Mouse (Mus musculus) neural tube, embryonic 11.5 days (tissue): ENCODE measurements around the gene Gpr146. TPM values are rescaled to one million over a fixed set of nuclear protein-coding genes. Genes with fewer than 3 reads are reported as not detected.

ENCODE experiments used
- ATAC-seq: fragments of 200-750 bp; cut with Nextera tagmentation; 2 replicates; pipeline ENCODE4 v1.8.0; 2017; ENCODE audit warnings: moderate number of reproducible peaks, mild to moderate bottlenecking, moderate TSS enrichment, moderate library complexity; ENCODE audit not compliant: insufficient read depth, low FRiP score, low TSS enrichment
- DNase-seq: peaks from one replicate; pipeline ENCODE4 v3.0.0-alpha.2; 2015; ENCODE audit warnings: low spot score
- H3K27ac ChIP-seq: fragments of 300-500 bp; sonication (generic); 2 replicates; pipeline ENCODE4 v1.5.1; 2014; ENCODE audit warnings: low read depth, mild to moderate bottlenecking, low read length
- H3K27me3 ChIP-seq: fragments of 300-500 bp; sonication (generic); 2 replicates; pipeline ENCODE4 v1.6.1; 2014; ENCODE audit warnings: mild to moderate bottlenecking, low read length, mixed read lengths; ENCODE audit not compliant: control insufficient read depth, insufficient read depth
- H3K36me3 ChIP-seq: fragments of 300-500 bp; sonication (generic); 2 replicates; pipeline ENCODE4 v1.6.1; 2014; ENCODE audit warnings: mild to moderate bottlenecking, low read length, moderate library complexity, mixed read lengths; ENCODE audit not compliant: control insufficient read depth, insufficient read depth
- H3K4me1 ChIP-seq: fragments of 300-500 bp; sonication (generic); 2 replicates; pipeline ENCODE4 v1.6.1; 2014; ENCODE audit warnings: low read length, mixed read lengths; ENCODE audit not compliant: control insufficient read depth, insufficient read depth
- H3K4me2 ChIP-seq: fragments of 300-500 bp; sonication (generic); 2 replicates; pipeline ENCODE4 v1.6.1; 2014; ENCODE audit warnings: low read depth, mild to moderate bottlenecking, moderate library complexity
- H3K4me3 ChIP-seq: fragments of 300-500 bp; sonication (generic); 2 replicates; pipeline ENCODE4 v1.5.1; 2014; ENCODE audit warnings: low read depth, low read length
- H3K9ac ChIP-seq: fragments of 300-500 bp; sonication (generic); 2 replicates; pipeline ENCODE4 v1.6.1; 2014; ENCODE audit warnings: mild to moderate bottlenecking, low read length
- H3K9me3 ChIP-seq: fragments of 300-500 bp; sonication (generic); 2 replicates; pipeline ENCODE4 v1.6.1; 2016; ENCODE audit warnings: low read length; ENCODE audit not compliant: control insufficient read depth
- WGBS: fragments of 180-500 bp; shearing (Covaris S2); extraction: QIAGEN DNeasy Blood & Tissue Kit; methylation state at CpG from one replicate; pipeline ENCODE4 v1.1.7; 2014; 5-methylcytosine and 5-hydroxymethylcytosine counted together
- polyA plus RNA-seq: library from polyadenylated mRNA; unstranded; fragments of >200 nt; fragmentation: Nextera tagmentation; extraction: Ambion mirVana; gene quantifications from 2 replicates; pipeline ENCODE4 v1.2.1, GENCODE M21; 2014

The Gpr146 gene
- polyA plus RNA-seq, 1 experiment from 2014 or later = 2.4 TPM

- H3K27me3 ChIP-seq = no peaks in the 10 kb centered on the region
- H3K9ac ChIP-seq = no peak overlapping the region
- H3K4me2 ChIP-seq = no peak overlapping the region
- ATAC-seq (no peak), DNase-seq (no peak)
- no peak overlapping the region for H3K27ac ChIP-seq
- H3K4me1 ChIP-seq = 0 out of 2 replicates have a peak, but pooled peaks cover 4% of the 10 kb centered on the region
- H3K36me3 ChIP-seq = no peaks in the 10 kb centered on the region
- WGBS = 87% methylated on average over 14 of the region's 14 CpGs
- no peak overlapping the region for H3K4me3 ChIP-seq
- H3K9me3 ChIP-seq = no peaks in the 10 kb centered on the region
These were observed 29.8 kb downstream of the Gpr146 start for GRCm38 (mm10) chr5:139407121-139407885.

- Histone ChIP-seq H3K4me3 (no peak overlapping the region), H3K4me2 (no peak overlapping the region), H3K36me3 (no peaks in the 10 kb centered on the region), H3K4me1 (0 out of 2 replicates have a peak, but pooled peaks cover 4% of the 10 kb centered on the region), H3K27me3 (no peaks in the 10 kb centered on the region), H3K9me3 (no peaks in the 10 kb centered on the region), H3K27ac (no peak overlapping the region), H3K9ac (no peak overlapping the region)
- WGBS = 87% methylated on average over 7 of the region's 7 CpGs
- DNase-seq = no peak
- no peak for ATAC-seq
These were observed 31.0 kb downstream of the Gpr146 start for GRCm38 (mm10) chr5:139408511-139408910.

GRCm38 (mm10) chr5:139409412-139409811, 31.9 kb downstream of the Gpr146 start:
- Histone ChIP-seq H3K9me3 (no peaks in the 10 kb centered on the region), H3K27ac (no peak overlapping the region), H3K36me3 (no peaks in the 10 kb centered on the region), H3K27me3 (no peaks in the 10 kb centered on the region), H3K4me3 (no peak overlapping the region), H3K9ac (no peak overlapping the region), H3K4me2 (no peak overlapping the region), H3K4me1 (0 out of 2 replicates have a peak, but pooled peaks cover 4% of the 10 kb centered on the region)
- WGBS = 89% methylated on average over 12 of the region's 12 CpGs
- ATAC-seq = no peak
- DNase-seq = no peak

- no peak for ATAC-seq
These were observed 32.6 kb downstream of the Gpr146 start for GRCm38 (mm10) chr5:139410056-139410455.

GRCm38 (mm10) chr5:139411117-139411516, 33.6 kb downstream of the Gpr146 start:
- Histone ChIP-seq H3K4me3 (no peak overlapping the region), H3K9ac (no peak overlapping the region), H3K9me3 (no peaks in the 10 kb centered on the region), H3K27ac (no peak overlapping the region), H3K4me1 (0 out of 2 replicates have a peak, but pooled peaks cover 2% of the 10 kb centered on the region), H3K4me2 (no peak overlapping the region), H3K36me3 (no peaks in the 10 kb centered on the region), H3K27me3 (no peaks in the 10 kb centered on the region)
- ATAC-seq (no peak), DNase-seq (no peak)
- 94% methylated on average over 6 of the region's 6 CpGs for WGBS

More at GRCm38 (mm10) chr5:139410056-139410455, 32.6 kb downstream of the Gpr146 start:
- H3K27ac ChIP-seq = no peak overlapping the region
- no peak overlapping the region for H3K9ac ChIP-seq
- H3K36me3 ChIP-seq = no peaks in the 10 kb centered on the region
- H3K4me3 ChIP-seq = no peak overlapping the region
- DNase-seq = no peak
- no peaks in the 10 kb centered on the region for H3K9me3 ChIP-seq
- no peaks in the 10 kb centered on the region for H3K27me3 ChIP-seq
- H3K4me2 ChIP-seq = no peak overlapping the region
- WGBS = 83% methylated on average over 4 of the region's 4 CpGs
- 0 out of 2 replicates have a peak, but pooled peaks cover 4% of the 10 kb centered on the region for H3K4me1 ChIP-seq

GRCm38 (mm10) chr5:139411665-139412314, 34.3 kb downstream of the Gpr146 start:
- Histone ChIP-seq H3K4me2 (no peak overlapping the region), H3K9me3 (no peaks in the 10 kb centered on the region), H3K36me3 (no peaks in the 10 kb centered on the region), H3K4me3 (no peak overlapping the region), H3K27me3 (no peaks in the 10 kb centered on the region), H3K4me1 (0 out of 2 replicates have a peak, but pooled peaks cover 2% of the 10 kb centered on the region), H3K9ac (no peak overlapping the region), H3K27ac (no peak overlapping the region)
- 77% methylated on average over 15 of the region's 15 CpGs for WGBS
- no peak for DNase-seq
- no peak for ATAC-seq

GRCm38 (mm10) chr5:139413545-139413944, 36.0 kb downstream of the Gpr146 start:
- Histone ChIP-seq H3K4me3 (no peak overlapping the region), H3K4me1 (peaks cover 5% of the 10 kb centered on the region), H3K9ac (no peak overlapping the region), H3K27me3 (no peaks in the 10 kb centered on the region), H3K9me3 (0 out of 2 replicates have a peak, but pooled peaks cover 2% of the 10 kb centered on the region), H3K27ac (no peak overlapping the region), H3K36me3 (no peaks in the 10 kb centered on the region), H3K4me2 (no peak overlapping the region)
- ATAC-seq (no peak), DNase-seq (no peak)
- 63% methylated on average over 4 of the region's 4 CpGs for WGBS

GRCm38 (mm10) chr5:139415001-139415400, 37.5 kb downstream of the Gpr146 start:
- no peaks in the 10 kb centered on the region for H3K27me3 ChIP-seq
- 0 out of 2 replicates have a peak, but pooled peaks cover 2% of the 10 kb centered on the region for H3K9me3 ChIP-seq
- ATAC-seq = no peak
- H3K4me1 ChIP-seq = peaks cover 16% of the 10 kb centered on the region
- H3K36me3 ChIP-seq = no peaks in the 10 kb centered on the region
- DNase-seq = no peak
- no peak overlapping the region for H3K9ac ChIP-seq
- 92% methylated on average over 5 of the region's 5 CpGs for WGBS
- no peak overlapping the region for H3K4me2 ChIP-seq
- no peak overlapping the region for H3K27ac ChIP-seq
- H3K4me3 ChIP-seq = no peak overlapping the region
